Mouse (Mus musculus): ENCODE results near the gene Casp9. TPM values are rescaled to one million over a fixed set of nuclear protein-coding genes. Genes with fewer than 3 reads are reported as not detected.

Gene Casp9
- polyA plus RNA-seq, 1 experiment from 2014 or later: 14.3 TPM

Other genes with a start within 250 kb of the Casp9 start
- 55.3 and 55.9 TPM in 2 replicates for gene Fblim1, start 187.5 kb upstream of the Casp9 start, polyA plus RNA-seq (2015; fragmentation: Nextera tagmentation; extraction: Ambion mirVana)
- gene Tmem82, start 175.0 kb upstream of the Casp9 start, polyA plus RNA-seq (2015; fragmentation: Nextera tagmentation; extraction: Ambion mirVana): 0.44 and 0.62 TPM in 2 replicates
- gene Slc25a34, start 169.8 kb upstream of the Casp9 start, polyA plus RNA-seq (2015; fragmentation: Nextera tagmentation; extraction: Ambion mirVana): 0.37 and 0.49 TPM in 2 replicates
- gene Plekhm2, start 128.7 kb upstream of the Casp9 start, polyA plus RNA-seq (2015; fragmentation: Nextera tagmentation; extraction: Ambion mirVana): 4.9 and 5.1 TPM in 2 replicates
- 0.43 and 0.96 TPM in 2 replicates for gene Rsc1a1, start 108.0 kb upstream of the Casp9 start, polyA plus RNA-seq (2015; fragmentation: Nextera tagmentation; extraction: Ambion mirVana)
- 13.2 and 15.6 TPM in 2 replicates for gene Ddi2, start 70.2 kb upstream of the Casp9 start, polyA plus RNA-seq (2015; fragmentation: Nextera tagmentation; extraction: Ambion mirVana)
- gene Agmat, start 46.9 kb upstream of the Casp9 start, polyA plus RNA-seq (2015; fragmentation: Nextera tagmentation; extraction: Ambion mirVana): 1.0 and 1.9 TPM in 2 replicates
- gene Dnajc16, start 2.7 kb upstream of the Casp9 start, polyA plus RNA-seq (2015; fragmentation: Nextera tagmentation; extraction: Ambion mirVana): 4.0 and 4.2 TPM in 2 replicates
- gene Cela2a, start 32.5 kb downstream of the Casp9 start, polyA plus RNA-seq (2015; fragmentation: Nextera tagmentation; extraction: Ambion mirVana): not detected in 2 replicates
- not detected in 2 replicates for gene Ctrc, start 52.7 kb downstream of the Casp9 start, polyA plus RNA-seq (2015; fragmentation: Nextera tagmentation; extraction: Ambion mirVana)
- gene Efhd2, start 81.3 kb downstream of the Casp9 start, polyA plus RNA-seq (2015; fragmentation: Nextera tagmentation; extraction: Ambion mirVana): 79.6 and 80.3 TPM in 2 replicates
- 2.7 and 3.6 TPM in 2 replicates for gene Fhad1, start 221.5 kb downstream of the Casp9 start, polyA plus RNA-seq (2015; fragmentation: Nextera tagmentation; extraction: Ambion mirVana)

Measured in heart, embryonic 13.5 days (tissue).